Mouse (Mus musculus): ENCODE measurements around the gene Fam19a5.

The Fam19a5 gene

DNA sequence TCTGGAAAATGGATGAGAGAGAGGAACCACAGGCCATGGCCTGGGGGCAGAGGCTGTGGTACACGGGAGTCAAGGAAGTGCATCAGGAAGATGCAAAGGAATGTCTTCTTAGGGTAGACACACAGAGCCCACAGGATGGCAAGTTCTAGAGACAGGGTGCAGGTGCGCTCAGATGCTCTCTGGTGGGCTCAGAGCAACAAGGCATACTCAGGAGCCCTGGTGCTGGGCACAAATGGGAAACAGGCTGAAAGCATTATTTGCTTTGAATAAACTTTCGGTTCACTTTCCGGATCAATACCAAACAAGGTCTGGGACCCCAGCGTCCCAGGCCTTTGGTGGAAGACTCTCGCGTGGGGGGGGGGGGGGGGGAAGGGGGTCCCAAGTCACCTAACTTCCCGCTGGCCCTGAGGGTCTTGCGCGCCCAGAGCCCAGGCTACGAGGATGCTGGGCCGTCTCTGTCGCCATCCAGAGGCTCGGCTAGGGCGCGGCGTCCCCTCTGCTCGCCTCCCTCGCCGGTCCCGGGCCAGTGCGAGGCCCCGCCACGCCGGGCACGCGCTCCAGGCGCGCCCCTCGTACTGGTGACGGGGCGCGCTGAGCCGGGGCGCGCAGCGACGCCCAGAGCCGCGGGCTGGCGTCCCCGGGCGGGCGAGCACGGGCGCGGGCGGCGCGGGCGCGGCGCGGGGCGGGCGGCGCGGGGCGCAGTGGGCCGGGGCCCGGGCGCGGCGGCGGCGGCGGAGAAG is at the start of gene Fam19a5:
Gene Fam19a5, plus strand, starts transcription at position 701 of the 740 bp plus-strand sequence.
- DNase-seq (ENCODE audit: low spot score in 2 of 2), result no peak

DNA sequence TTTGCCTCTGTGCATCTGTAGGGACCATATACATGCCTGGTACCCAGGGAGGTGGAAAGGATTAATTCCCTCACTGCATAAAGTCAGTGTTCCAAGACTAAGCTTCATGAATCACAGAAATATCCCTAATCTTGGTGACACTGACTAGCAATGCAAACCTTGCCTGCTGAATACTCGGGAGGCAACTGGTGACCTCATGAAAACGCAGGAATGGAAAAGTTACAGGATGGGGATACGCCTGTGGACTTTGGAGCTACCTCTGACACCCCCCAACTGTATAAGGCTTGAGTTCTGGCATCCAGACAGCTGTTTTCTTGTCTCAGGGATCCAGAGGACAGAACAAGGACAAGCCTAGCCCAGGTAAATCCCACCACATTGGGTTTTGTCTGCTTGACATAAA is 42.4 kb upstream of the Fam19a5 start:
- DNase-seq (ENCODE audit: low spot score in 2 of 2), result no peak

DNA sequence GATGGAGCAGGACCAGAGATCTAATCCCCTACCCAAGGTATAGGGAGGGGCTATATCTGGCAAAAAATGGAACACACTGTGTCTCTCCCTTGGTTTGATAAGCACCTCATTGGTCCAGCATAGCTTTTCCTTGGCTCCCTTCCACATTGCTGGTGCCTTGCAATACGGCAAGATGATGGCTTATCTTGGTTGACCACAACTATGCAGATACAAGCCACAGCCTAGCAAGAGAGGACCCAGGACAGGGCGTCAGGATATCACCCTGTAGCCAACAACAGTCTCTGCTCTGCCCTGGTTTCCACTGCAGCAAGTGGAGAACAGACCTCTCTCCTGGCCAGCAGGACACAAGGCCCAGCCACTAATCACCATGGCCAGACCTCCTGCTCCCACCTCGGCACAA is 36.8 kb upstream of the Fam19a5 start:
- no peak for DNase-seq (ENCODE audit: low spot score in 2 of 2)

DNA sequence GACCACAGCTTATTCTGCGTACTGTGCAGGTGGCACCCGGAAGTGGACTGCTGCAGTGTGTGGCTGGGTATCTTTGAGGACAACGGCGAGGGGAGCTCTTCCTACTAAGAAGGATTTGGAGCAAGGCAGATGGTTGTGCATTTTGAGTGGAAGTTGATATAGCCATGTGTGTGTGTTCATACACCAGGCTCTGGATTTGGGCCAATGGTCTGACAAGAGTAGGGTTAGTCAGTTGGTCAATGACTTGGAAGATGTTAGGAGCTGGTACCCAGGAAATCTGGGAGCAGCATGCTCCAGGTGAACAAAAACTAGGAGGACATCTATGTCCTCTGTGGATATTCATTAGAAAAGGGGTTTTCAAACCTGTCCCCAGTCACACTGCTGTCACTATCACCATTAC is 33.2 kb upstream of the Fam19a5 start:
- no peak for DNase-seq (ENCODE audit: low spot score in 2 of 2)

DNA sequence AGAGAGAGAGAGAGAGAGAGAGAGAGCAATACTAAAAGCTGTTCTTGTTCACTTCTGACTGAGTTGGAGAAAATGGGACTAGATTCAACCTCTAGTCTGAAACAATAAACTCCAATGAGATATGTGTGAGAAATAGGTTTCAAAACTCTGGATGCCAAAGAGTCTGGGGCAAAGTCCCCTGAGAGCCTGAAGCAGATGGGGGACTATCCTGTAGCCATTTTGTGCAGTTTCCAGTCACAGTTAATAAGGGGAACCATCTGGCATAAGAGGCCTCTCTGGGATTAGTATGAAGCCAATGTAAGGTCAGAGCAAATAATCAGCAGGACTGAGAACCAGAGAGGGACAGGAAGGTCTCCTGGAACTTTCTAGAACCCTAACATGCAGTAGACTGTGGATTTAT is 25.9 kb upstream of the Fam19a5 start:
- DNase-seq (ENCODE audit: low spot score in 2 of 2), result no peak

DNA sequence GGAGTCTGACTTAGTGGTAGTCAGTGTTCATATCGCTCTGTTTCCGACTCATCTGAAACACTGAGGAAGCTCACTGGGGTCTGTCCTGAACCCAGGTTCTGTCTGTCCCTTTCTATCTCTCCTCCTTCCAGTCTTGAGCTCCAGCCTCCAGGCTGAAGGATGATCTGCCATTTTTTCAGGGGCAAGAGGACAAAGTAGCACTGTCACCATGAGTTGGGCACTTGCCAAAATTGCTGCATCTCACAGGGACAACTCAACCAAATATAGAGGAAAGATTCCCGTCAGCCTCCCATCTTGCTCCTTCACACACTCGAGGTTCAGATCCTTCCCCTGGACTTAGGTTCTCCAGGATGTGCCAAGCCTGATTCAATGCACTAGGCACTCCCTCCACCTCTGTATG is 14.8 kb upstream of the Fam19a5 start:
- no peak for DNase-seq (ENCODE audit: low spot score in 2 of 2)

DNA sequence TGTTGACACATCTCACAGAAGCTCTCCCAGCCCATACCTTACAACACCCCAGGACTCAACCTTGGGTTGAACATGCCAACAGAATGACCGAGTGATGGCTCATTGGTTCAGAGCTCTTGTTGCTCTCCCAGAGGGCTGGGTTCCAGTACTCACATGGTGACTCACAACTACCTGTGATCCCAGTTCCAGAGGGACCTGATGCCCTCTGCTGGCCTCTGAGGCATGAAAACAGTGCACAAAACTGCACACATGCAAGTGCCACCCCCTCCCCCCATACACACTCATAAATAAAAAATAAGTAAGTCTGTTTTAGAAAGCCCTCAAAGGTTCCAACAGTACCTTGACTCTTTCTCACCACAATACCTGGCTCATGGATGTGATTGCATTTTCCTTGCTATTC is 2.4 kb upstream of the Fam19a5 start:
- no peak for DNase-seq (ENCODE audit: low spot score in 2 of 2)

DNA sequence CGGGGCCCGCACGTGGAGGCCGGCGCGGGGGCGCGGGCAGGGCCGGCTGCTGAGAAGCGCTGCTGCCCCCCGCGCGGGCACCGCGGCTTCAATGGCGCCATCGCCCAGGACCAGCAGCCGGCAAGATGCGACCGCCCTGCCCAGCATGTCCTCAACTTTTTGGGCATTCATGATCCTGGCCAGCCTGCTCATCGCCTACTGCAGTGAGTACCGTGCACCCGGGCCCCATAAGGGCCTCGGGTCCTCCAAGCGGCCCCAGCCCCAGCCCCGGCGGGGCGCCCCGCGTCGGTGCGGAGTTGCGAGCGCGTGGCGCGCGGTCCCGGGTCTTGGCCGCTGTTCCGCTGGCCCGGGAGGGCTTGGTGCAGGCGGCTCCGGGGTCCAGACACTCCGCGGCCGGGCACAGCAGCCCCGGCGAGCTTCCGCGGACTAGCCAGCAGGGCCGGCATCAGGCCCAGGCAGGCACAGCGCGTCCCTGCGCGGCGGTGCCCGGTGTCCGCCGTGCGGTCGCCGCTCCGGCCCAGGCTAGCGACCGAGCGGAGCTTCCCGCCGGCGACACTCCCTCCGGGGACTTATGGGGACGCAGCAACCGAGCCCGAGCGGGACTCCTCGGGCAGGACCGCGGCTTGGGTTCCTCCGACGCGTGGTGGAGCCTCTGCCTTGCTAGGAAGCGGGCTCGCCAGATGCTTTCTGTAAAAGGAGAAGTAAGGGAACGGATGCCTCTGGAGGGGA is 466 bp downstream of the Fam19a5 start:
- DNase-seq (ENCODE audit: low spot score in 2 of 2), result peak; percentile 35 to 38

DNA sequence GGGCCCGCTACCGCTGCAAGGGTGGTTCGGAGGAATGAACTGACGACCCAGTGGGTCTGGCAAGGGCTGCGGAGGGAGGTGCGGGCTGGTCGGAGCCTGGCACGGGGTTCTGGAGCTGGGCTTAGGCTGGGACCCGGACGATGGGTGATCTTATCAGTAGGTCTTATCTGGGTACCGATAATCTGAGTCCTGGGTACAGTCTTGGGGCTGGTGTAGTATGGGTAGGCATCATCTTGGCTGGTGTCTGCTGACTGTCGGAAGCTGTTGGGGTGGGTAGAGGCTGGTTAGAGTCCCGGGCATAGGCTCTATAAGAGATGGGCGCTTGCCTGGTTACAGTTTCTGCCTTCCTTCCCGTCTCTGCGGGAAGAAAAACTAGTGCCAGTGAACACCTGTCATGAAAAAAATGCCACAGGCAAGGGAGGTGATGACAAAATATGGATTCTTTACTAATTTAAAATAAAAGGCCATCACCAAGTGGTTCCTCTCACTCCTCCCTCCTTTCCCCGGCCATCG is 1.1 kb downstream of the Fam19a5 start:
- no peak for DNase-seq (ENCODE audit: low spot score in 2 of 2)

DNA sequence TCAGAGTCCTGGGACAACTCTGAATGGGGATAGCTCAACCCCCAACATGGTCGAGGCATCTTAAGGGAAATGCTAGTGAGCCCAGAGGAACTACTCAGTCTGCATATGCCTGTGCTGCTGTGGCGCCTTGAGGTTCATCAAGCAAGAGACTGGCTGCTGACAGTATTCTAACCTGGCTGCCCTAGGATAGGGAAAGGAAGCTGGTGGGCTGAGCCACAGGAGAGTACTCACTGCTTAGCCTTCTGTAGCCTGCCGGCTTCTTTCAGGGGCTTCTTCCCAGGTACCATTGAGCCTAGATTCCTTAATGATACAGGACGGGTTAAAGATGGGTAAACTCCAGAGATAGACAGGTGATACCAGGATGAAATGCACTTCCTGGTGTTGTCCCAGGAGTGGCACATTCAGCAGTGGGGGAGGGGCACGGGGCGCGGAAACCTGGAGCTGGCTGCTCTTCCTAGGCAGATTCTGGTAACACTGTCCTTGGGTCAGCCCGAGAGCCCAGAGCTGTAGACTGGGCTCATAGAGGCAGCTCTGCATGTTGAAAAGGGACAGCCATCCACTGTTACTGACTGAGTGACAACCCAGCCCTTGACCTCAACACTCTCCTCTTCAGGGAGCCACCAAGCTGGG is 1.7 kb downstream of the Fam19a5 start:
- DNase-seq (ENCODE audit: low spot score in 2 of 2), result no peak

DNA sequence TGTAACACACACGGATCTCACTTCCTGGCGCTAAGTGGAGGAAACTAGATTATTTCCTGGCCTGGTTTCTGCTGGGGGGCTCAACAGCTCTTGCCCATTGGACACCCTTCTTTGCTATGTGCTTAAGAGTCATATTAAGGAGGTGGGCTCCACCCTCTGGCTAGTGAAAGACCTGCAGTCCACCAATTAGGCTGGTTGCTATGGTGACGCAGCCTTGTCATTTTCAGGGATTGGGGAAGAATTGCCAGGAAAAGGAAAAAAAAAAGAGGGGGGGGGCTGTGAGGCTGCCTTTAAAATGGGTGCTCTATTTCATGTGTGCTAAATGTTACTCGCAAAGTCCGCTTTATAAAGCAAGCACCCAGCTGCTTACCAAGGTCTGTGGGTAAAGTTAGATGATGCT is 2.9 kb downstream of the Fam19a5 start:
- no peak for DNase-seq (ENCODE audit: low spot score in 2 of 2)

DNA sequence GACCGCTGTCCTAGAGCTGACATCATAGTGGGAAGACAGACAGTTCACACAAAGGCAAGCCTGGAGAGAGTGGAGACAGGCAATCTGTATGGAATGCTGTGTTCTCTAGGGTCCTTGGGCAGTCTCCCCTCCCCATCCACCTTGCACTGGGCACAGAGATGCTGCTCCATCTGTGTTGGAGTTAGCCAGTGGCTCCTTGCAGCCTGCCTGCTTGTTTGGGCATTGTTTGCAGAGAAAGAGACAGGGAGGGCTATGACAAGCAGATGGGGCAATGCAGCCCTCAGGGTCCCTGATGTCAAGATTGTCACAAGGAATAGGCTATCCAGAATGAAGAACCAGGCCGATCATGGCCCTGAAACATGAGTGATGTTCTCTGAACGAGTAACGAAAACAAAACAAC is 5.6 kb downstream of the Fam19a5 start:
- no peak for DNase-seq (ENCODE audit: low spot score in 2 of 2)

DNA sequence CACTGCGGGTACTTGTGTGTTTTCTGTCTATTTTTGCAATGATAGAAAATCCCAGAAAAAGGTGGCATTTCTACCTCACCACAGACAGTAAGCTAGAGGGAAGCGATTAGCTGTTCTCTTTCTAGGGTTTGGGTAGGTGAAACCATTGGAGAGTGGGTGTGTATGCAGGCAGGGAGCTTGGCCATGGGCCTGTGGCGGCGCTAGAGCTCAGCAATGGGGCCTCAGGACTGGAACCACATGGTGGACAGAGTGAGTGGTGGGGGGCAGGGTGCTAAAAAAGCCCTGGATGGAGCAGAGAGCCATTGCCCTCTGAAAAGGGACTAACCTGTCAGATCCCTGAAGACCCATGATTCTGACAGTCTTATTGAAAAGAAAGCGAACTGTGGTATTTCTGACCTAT is 6.7 kb downstream of the Fam19a5 start:
- no peak for DNase-seq (ENCODE audit: low spot score in 2 of 2)

DNA sequence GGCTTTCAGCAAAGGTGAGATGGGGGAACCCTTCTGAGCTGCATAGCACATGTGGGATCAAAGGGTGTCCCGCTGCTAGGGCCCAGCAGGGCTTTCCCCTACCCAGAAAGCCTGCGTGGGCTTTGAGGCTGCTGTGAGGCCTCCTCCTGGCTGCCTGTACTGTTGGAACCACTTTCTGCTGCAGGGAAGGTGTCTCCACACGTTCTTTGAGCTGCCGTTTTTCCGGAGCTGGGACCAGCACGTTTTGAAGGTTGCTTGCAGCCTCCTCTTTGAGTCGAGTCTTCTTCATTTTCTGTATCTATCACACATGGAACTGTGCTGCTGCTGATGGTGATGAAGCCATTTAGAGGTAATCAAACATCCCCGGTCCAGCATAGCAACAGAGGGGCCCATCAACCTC is 7.5 kb downstream of the Fam19a5 start:
- no peak for DNase-seq (ENCODE audit: low spot score in 2 of 2)

DNA sequence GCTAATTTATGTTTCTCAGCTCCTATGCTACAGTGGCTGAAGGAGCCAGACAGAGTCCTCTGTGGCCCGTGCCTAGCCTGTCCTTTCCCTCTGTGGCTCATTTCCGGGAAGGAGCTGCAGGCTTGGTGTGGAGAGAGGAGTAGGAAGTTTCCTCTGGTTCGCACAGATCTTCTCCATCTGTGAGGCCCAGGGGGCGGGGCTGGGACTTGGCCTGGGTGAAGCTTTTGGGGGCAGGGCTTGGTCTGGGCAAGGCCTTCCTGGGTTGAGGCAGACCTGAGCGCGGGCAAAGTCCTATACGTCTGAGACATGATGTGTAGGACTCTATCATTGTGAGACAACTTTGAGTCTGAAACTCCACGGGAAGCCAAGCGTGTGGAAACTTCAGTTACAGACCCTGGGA is 11.7 kb downstream of the Fam19a5 start:
- no peak for DNase-seq (ENCODE audit: low spot score in 2 of 2)

DNA sequence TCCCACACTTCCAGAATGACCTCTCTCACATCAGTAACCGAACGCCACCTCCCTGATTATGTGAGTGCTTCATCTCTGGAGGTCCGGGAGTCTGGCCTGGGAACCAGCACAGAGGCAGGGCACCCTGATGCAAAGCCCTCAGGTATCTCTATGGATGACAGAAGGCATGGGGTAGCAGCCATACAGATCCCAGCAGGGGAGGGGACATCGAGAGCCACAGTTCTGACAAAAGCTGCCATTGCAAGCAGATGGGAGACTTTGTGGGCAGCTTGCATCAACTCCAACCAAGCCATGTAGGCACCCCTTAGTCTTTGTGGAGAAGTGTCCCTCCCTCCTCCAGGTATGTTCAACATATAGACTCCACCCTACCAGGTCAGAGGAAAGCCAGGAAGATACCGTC is 20.2 kb downstream of the Fam19a5 start:
- DNase-seq (ENCODE audit: low spot score in 2 of 2), result no peak

DNA sequence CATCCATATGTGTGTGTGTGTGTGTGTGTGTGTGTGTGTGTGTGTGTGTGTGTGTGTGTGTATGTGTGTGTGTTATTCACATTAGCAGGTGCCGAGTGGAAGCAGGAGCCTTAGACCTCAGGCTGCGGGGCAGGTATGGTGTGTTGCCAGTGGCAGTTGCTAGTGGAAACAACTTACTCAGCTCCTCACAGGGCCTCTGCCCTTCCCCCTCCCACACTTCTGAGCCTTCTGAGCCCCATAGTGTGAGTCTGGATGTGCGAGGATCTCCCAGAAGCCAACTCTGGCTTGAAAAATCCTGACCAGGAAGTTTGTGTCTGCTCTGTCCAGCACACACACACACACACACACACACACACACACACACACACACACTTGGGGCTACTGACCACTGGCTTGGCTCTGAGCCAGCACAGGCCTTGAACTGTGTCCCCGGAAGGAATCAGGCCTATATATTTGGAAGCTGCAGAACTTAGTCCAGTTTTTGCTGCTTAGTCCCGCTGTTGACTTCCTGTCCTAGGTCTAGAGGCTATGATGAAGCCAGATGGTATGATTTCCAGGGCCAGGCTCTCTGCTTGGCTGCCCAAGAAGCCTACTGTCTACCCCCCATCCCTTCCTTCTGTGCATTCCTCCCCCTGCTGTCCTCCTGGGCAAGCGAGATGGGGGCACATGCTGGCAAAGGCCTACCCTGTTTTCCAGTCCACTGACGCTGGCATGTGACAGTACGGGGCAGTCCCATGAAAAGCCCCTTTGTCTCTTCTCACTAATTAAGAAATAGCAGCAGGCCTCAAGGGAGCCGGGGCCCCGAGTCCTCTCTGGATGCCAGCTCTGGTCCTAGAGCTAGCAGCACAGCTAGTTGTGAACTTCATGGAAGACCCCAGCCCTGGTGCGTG is 22.2 kb downstream of the Fam19a5 start:
- DNase-seq (ENCODE audit: low spot score in 2 of 2), result no peak

DNA sequence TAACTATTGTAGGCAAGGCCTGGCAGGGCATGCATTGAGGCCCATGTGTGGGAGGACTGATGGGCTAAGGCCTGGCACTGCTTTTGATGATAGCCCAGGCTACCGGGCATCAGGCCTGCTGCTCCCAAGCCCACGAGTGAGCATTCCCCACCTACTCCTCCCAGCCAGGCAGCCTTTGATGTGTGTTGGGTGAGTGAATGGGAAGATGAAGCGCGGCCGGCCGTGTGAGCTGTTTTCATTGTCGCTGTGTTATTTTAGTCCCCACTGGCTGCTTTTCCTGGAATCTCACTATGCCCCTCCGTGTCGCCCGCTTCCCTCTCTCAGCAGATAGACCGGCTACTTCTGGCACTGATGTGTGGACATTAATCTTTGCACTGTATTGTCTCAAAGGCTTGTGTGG is 26.1 kb downstream of the Fam19a5 start:
- DNase-seq (ENCODE audit: low spot score in 2 of 2), result no peak

DNA sequence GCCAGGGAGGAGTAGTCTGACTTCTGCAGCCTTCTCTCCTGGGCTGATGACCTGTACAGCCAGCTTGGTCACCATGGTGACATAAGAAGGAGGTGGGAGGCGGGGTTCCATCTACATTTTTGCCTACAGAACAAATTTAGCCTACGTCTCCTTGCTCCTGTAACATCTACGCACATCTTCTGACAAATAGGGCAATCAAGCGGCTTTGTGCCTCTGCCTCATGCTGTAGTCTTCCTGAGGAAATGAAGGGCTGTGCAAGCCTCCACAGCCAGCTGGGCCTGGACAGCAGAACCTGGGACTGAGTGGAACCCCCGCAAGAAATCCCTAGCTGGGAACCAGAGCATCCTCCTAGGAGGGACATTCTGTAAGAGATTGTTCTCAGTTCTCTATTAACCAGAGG is 35.8 kb downstream of the Fam19a5 start:
- DNase-seq (ENCODE audit: low spot score in 2 of 2), result no peak

DNA sequence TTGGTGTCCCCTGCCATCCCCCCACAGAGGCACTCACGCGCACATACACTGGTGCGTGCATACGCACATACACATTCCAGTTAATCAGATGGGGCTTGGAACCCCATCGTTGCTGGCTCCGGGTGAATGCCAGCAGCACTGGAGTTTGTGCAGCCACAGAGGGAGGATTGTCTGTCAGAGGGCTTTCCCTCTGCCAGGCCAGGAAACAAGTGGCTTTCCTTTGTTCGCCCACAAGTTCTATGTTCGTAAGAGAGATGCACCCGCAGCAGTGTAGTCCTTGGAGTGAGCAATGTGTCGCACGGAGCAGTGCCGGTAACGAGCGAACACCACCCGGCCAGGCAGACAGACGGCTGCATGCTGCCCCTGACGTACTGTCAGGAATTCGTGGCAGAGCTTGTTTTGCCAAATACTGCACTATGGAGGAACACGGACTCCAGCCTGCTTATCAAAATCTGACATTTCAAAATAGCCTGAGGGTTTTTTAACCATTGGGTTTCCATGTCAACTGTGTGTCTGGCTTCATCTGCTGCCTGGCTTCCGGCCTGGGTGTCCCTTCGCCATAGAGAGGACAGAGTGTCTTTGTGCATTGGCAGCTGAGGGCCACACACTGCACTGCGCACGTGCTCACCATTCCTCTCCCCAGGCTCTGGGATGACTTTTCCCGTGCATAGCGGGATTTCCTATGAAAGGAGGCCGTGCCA is 40.0 kb downstream of the Fam19a5 start:
- DNase-seq (ENCODE audit: low spot score in 2 of 2), result no peak

DNA sequence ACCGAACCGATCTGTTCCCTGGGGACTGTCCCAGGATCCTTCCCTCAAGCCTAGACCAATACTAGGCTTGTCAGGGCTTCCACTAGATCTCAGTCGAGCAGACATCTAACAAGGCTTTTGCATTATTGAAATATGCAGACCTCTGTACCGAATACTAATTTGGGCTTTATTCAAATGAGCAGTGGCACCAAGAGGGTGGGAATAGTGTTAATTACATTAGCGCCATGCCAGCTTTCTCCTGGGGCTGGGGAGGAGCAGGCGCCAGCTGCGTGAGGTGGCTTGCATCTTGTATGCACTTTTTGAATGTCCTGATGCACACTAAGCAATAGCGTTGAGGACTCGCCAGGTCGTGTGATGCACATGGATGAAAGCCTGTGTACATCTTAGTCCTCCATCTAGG is 46.9 kb downstream of the Fam19a5 start:
- no peak for DNase-seq (ENCODE audit: low spot score in 2 of 2)

Data from urinary bladder, adult 18-20 months (tissue).